8 mouse cellular contexts compared by ENCODE assay signal in genomic region chr1:88705050-88705449, GRCm38 (mm10). TPM values are rescaled to one million over a fixed set of nuclear protein-coding genes. Genes with fewer than 3 reads are reported as not detected.
DNase-seq lines count a peak whose midpoint lies in the region; ATAC-seq lines count a peak whose summit lies in the region.

No protein-coding gene starts in this region.

- no peaks in the 10 kb centered on the region for H3K36me3 ChIP-seq in hindbrain, embryonic 14.5 days (replicated peaks; ENCODE audit: control insufficient read depth, insufficient read depth)
- no peaks in the 10 kb centered on the region for H3K36me3 ChIP-seq in hindbrain, embryonic 16.5 days (ENCODE audit: control insufficient read depth, insufficient read depth, low read length)

- peaks cover 10% of the 10 kb centered on the region for H3K4me1 ChIP-seq in hindbrain, embryonic 14.5 days (replicated peaks; ENCODE audit: control insufficient read depth, insufficient read depth, low read length)
- peaks cover 16% of the 10 kb centered on the region for H3K4me1 ChIP-seq in hindbrain, embryonic 16.5 days (ENCODE audit: control insufficient read depth, insufficient read depth, low read depth, low read length)

- ATAC-seq in hindbrain, embryonic 14.5 days (ENCODE audit: low FRiP score) = no peak
- ATAC-seq in hindbrain, embryonic 16.5 days = no peak
- peak; percentile 35 for ATAC-seq in CD4-positive, CD25-positive, alpha-beta regulatory T cell, adult 4 months

- no peak overlapping the region for H3K4me3 ChIP-seq in hindbrain, embryonic 14.5 days (replicated peaks; ENCODE audit: low read length)
- H3K4me3 ChIP-seq in hindbrain, embryonic 16.5 days (ENCODE audit: low read length) = no peak overlapping the region

- H3K27ac ChIP-seq in hindbrain, embryonic 14.5 days = no peak overlapping the region
- H3K27ac ChIP-seq in hindbrain, embryonic 16.5 days (ENCODE audit: low read depth, low read length) = no peak overlapping the region

- no peaks in the 10 kb centered on the region for H3K9me3 ChIP-seq in hindbrain, embryonic 14.5 days (ENCODE audit: control insufficient read depth, low read length)
- no peaks in the 10 kb centered on the region for H3K9me3 ChIP-seq in hindbrain, embryonic 16.5 days (ENCODE audit: control insufficient read depth, low read length)

- intact Hi-C loops in heart, postnatal 14 days (cut with DNase I) = loop anchor here (2.0 kb wide), 1 partner anchor 240 kb away; no protein-coding TSS in a partner anchor

- no peak overlapping the region for H3K4me2 ChIP-seq in hindbrain, embryonic 14.5 days (replicated peaks)
- H3K4me2 ChIP-seq in hindbrain, embryonic 16.5 days (ENCODE audit: low read length) = no peak overlapping the region

- DNase-seq in hindbrain, embryonic 14.5 days (ENCODE audit: low spot score) = peak; percentile 54
- DNase-seq in adrenal gland, postnatal 10 days = peak; percentile 67
- peak; percentile 22 to 50 for DNase-seq in heart, postnatal 14 days
- peak; percentile 81 for DNase-seq in lung, postnatal 36 days
- DNase-seq in thymus, postnatal 10 days (ENCODE audit: low spot score in 2 of 2) = peak; percentile 65 to 74
- no peak for DNase-seq in left cerebral cortex, adult 8-10 months (ENCODE audit: low spot score in 2 of 2)

- no peak overlapping the region for H3K9ac ChIP-seq in hindbrain, embryonic 14.5 days
- no peak overlapping the region for H3K9ac ChIP-seq in hindbrain, embryonic 16.5 days (ENCODE audit: low read depth, low read length)

- no peaks in the 10 kb centered on the region for H3K27me3 ChIP-seq in hindbrain, embryonic 14.5 days (ENCODE audit: control insufficient read depth, insufficient read depth, low read length)
- H3K27me3 ChIP-seq in hindbrain, embryonic 16.5 days (replicated peaks; ENCODE audit: control insufficient read depth, insufficient read depth, low read length) = no peaks in the 10 kb centered on the region

- 69% methylated on average over 6 of the region's 6 CpGs for WGBS in hindbrain, embryonic 14.5 days
- WGBS in hindbrain, embryonic 16.5 days = 63% methylated on average over 6 of the region's 6 CpGs

RNA-seq across cellular contexts. Expression of gene Arl4c, which starts 3.0 kb away (rescaled TPM):
- polyA plus RNA-seq in hindbrain, embryonic 14.5 days (2014; fragmentation: Nextera tagmentation; extraction: Ambion mirVana) = 23.0 and 26.2 TPM in 2 replicates
- 37.7 and 41.2 TPM in 2 replicates for polyA plus RNA-seq in hindbrain, embryonic 16.5 days (2015; fragmentation: Nextera tagmentation; extraction: Ambion mirVana)
- polyA plus RNA-seq in CD4-positive, CD25-positive, alpha-beta regulatory T cell, adult 4 months (2017; shearing (Covaris generic)) = 10 to 100 TPM; 16.0 to 19.4 TPM
- total RNA-seq in adrenal gland, postnatal 10 days (2021) = 10 to 100 TPM; 12.5 to 14.9 TPM
- 1 to 10 TPM; 7.8 to 8.8 TPM for total RNA-seq in heart, postnatal 14 days (2021)
- total RNA-seq in left cerebral cortex, adult 8-10 months (2022) = 10 to 100 TPM; 36.6 to 40.7 (median 39.0) TPM

Comparison
In these comparisons a context has a peak if more than half of its experiments do, and no peak if none do; other contexts are left out.
1. DNase-seq: peak in hindbrain, embryonic 14.5 days (single experiment), adrenal gland, postnatal 10 days (single experiment), heart, postnatal 14 days (2 of 2), lung, postnatal 36 days (single experiment) and thymus, postnatal 10 days (2 of 2); none in left cerebral cortex, adult 8-10 months (0 of 2).